Mouse (Mus musculus): ENCODE measurements around the gene Tnk1.

Gene Tnk1

DNA sequence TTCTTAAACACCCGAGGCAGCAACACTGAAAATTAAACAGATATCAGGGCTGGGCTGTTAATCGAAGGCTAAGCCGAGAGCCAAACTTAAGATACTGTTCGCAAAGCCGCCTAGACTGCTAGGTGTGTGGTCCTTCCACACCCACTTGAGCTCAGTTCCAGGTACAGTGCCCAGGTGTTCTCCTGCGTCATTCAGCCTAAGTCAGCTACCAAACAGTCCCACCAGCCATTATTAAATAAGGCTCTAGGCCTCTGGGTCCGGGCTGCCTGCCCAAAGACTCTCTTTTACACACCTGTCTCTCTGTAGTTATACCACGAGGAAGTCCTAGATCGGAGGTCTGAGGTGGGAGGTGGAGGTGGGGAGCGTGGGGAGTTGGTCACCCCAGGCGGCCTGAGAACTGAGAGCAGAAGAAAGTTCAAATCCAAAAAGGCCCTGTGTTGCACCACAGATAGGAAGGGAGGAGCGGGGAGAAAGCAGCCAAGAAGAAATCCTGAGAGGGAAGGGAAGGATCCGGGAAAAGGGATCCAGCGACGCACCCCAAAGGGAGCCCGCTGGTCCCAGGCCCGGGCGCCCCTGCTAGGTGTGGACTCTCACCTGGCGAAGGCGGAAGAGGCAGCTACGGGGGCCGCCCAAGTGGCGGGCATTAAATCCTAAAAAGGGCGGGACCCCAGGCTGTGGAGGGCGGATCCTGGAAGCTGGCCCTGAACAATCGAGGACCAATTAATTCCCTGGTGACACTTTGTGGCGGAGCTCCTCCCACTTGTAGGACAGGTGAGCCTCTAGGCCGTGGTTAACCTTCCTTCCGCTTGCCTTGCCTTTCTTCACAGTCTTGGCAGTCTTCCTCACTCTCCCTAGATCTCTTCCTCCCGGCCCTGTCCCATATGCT is at the start of gene Tnk1:
TSS of gene Tnk1 (minus strand) at position 618 of the 886 bp plus-strand sequence.
- in situ Hi-C loops (cut with MboI, MseI) = no loop called here

- in situ Hi-C loops (cut with MboI, MseI) = no loop called here
These were observed 45.8 kb upstream of the Tnk1 start for GRCm38 (mm10) chr11:69904311-69904710.

DNA sequence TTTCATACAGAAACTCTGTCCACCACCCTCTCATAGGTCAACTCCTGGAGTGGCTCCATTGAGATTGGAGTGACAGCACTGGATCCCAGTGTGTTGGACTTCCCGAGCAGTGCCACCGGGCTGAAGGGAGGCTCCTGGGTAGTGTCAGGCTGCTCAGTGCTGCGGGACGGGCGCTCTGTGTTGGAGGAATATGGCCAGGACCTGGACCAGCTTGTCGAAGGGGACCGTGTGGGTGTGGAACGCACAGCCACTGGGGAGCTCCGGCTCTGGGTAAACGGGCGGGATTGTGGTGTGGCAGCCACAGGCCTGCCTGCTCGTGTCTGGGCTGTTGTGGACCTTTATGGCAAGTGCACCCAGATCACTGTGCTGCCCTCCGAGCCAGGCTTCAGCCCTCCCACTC is 44.4 kb upstream of the Tnk1 start:
- in situ Hi-C loops (cut with MboI, MseI) = no loop called here

DNA sequence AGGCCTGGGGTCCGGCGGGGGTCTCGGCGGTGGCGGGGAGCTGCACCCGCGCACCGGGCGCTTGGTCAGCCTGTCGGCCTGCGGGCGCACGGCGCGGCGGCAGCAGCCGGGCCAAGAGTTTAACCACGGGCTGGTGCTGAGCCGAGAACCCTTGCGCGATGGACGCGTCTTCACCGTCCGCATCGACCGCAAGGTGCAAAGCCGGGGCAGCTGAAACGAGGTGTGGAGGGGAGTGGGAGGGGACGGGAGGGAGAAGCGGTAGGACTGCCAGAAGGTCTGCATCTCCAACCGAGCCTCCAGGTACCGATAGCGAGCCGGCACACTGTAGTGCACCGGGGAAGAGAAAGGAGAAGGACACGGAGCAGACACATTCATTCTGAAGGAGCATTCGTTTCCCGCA is 43.5 kb upstream of the Tnk1 start:
- in situ Hi-C loops (cut with MboI, MseI) = no loop called here

- in situ Hi-C loops (cut with MboI, MseI) = no loop called here
These were observed 42.9 kb upstream of the Tnk1 start for GRCm38 (mm10) chr11:69901406-69901846.

- in situ Hi-C loops (cut with MboI, MseI) = no loop called here
These were observed 42.2 kb upstream of the Tnk1 start, which contains the start of the genes 2810408A11Rik and Neurl4 for GRCm38 (mm10) chr11:69900471-69901405. 2810408A11Rik (minus strand) TSS chr11:69900987. Neurl4 (plus strand) TSS chr11:69901072.

DNA sequence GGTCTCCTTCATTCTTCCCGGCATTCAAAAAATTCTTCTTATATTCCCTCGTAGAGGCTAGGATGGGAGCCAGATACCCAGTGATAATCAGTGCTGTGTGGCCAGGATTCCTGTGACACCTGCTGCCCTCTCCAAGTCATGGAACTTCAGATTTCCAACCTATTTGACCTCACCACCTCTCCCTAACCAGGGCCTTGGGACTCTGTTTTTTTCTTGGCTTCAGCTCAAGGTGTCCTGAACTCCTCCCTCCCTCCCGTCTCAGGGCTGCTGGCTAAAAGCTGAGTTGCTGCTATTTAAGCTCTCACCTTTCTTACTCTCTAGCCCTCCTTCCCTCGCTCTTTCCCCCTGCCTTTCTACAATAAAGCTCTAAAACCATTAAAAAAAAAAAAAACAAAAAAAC is 41.3 kb upstream of the Tnk1 start:
- in situ Hi-C loops (cut with MboI, MseI) = no loop called here

- in situ Hi-C loops (cut with MboI, MseI) = no loop called here
These were observed 36.8 kb upstream of the Tnk1 start, which contains the start of gene Acap1 for GRCm38 (mm10) chr11:69895291-69895690. Acap1 (minus strand) TSS chr11:69895539.

DNA sequence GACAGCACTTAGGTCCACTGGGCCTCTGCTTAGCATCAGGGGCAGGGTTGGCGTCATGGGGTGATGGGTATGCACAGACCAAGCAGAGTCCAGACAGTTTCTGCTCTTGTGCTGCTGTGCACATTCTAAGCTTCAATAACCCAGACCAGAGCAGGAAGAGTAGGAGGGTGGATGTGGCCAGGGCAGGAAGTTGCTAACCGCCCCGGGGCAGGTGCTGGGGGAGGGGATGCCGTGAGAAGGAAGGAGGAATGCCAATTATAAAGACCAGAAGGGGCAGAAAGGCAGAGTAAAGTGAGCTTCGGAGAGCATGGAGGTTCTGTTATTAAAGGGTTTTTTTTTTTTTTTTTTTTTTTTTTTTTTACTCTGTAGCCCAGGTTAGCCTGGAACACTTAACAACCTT is 36.1 kb upstream of the Tnk1 start:
- in situ Hi-C loops (cut with MboI, MseI) = no loop called here

DNA sequence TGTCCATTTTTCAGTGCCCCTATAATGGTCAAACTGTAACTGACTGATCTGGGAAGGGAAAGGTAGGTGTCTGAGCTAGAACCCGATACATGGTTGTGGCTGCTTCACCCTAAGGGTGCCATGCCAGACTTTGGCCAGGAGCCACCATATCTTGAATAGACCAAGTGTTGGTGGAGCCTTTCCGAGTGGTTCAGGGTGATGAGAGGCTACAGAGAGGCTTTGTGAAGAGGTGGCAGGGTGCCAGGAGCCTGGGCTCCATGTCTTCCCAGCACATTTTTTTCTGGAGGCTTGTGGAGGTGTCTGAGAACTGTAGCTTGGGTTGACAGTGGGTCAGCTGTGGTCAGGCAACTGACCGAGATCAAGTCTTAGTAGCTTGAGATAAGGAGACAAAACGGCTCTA is 33.0 kb upstream of the Tnk1 start:
- in situ Hi-C loops (cut with MboI, MseI) = no loop called here

DNA sequence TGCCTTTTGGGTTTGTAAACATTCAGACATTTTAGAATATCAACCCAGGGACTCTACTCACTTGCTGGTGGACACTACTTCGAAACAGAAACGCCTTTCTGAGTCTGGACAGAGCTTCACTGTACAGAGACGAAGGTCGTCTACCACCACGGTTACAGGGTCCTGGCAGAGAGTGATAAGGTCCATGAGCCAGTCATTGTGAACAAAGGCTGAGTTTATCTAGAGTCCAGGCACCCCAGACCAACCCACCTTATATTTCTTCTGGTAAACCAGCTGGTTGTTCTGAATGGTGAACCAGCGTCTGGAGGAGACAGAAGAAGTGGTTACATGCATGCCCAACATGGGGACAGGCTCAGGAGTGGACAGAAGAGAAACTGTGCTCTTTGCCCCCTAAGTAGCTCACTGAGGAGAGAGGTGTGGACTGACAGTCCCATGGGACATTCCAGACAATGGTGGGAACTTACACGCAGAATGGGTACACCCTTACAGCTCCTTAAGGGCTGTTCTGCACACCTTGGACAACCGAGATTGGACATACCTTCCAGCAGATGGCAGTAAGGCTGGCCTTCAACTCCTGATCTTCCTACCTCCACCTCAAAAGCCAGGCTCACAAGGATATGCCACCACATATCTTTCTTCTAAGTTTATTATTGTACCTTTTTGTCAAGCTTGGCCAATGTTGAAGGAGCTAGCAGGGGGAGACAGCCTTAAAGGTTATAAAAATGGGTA is 28.5 kb upstream of the Tnk1 start:
- in situ Hi-C loops (cut with MboI, MseI) = no loop called here

DNA sequence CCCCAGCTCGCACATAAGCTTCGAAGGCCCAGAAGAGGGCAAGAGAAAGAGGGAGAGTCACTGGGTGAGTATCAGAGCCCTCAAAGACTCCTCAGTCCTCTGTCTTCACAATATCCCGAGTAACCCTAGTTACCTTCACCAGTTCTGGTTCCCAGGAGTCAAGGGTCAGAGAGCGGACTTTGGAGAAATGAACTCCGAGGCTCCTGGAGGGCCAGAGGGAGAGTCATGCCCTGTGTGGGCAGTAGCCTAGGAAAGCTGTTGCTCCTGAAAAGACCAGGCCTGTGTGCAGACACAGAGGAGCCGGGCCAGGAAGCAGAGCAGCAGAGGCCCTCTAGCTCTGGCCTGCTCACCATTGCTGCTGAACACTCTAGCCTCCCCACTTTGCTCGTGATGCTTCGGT is 26.1 kb upstream of the Tnk1 start:
- in situ Hi-C loops (cut with MboI, MseI) = no loop called here

GRCm38 (mm10) chr11:69884240-69884639 is 25.7 kb upstream of the Tnk1 start:
- in situ Hi-C loops (cut with MboI, MseI) = no loop called here

- in situ Hi-C loops (cut with MboI, MseI) = no loop called here
These were observed 25.1 kb upstream of the Tnk1 start for GRCm38 (mm10) chr11:69883527-69884151.

- in situ Hi-C loops (cut with MboI, MseI) = no loop called here
These were observed 24.5 kb upstream of the Tnk1 start for GRCm38 (mm10) chr11:69883066-69883465.

- in situ Hi-C loops (cut with MboI, MseI) = no loop called here
These were observed 23.5 kb upstream of the Tnk1 start for GRCm38 (mm10) chr11:69881787-69882670.

DNA sequence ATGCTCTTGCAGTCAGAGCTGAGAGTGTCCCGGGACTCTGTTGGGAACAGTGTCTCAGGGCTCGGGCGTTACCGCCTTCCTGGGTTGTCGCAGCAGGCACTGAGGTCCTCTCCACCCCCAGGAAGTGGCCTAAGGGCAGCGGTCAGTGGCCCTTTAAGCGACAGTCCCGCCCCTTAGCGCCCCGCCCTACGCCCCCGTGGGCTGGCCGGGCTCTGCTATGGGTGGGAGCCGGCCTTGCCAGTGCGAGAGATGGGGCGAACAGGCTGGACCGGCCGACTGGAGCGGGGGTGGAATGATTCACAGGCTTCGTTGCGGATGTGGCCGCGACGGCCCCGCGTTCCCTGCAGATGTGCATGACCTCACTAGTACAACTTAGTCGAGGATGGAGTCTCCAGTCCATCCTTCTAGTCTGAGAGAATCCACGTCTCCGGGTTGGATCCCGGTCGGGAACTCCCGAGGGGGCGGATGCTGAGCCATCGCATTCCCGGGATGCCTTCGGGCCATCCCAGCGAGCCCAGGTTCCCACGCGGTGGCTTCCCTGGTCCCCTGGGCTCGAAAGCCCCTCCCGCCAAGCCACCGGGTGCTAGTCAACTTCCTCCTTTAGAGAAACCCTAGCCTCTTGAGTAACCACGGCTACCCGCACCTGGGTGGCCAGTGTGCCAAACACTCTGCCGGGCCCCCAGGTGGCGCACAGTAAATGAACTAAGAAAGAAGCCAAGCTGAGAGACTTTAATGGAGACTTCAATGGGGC is 22.5 kb upstream of the Tnk1 start, which contains the start of gene Kctd11:
TSS of gene Kctd11 (minus strand) at position 554 of the 751 bp plus-strand sequence.
- in situ Hi-C loops (cut with MboI, MseI) = no loop called here

DNA sequence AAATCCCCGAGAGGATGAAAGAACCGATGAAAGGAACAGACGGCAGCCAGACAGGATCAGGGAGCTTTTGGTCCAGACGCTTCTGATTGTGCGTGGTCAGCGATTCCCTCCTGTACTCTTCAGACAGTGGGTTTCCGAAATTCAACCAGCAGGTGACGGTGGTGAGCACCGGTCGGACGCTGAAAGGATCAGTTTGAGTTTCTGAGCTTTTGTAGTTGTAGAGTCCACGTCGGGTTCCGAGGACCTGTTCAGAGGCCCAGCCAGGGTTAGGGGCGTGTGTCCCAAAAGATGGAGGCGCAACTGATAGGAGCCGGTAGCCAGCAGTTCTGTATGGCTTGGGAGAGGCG is 21.9 kb upstream of the Tnk1 start:
- in situ Hi-C loops (cut with MboI, MseI) = no loop called here

DNA sequence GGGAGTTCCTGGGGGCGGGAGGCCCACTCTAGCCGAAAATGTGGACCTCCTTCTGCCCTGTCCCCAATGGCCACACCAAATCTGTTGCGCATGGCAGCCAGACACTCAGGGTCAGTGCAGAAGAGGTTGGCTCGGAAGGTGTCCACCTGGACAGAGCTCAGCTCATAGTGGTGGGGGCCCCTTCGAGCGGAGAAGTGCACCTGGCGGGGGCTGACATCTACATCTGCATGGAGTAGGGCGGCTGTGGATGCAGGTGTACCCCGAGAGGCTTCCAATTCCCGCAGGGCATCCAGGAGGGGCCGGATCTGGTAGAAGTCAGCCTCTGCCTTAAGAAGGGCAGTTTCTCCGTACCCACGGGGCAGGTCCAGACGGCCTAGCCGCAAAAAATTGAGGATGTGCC is 21.2 kb upstream of the Tnk1 start:
- in situ Hi-C loops (cut with MboI, MseI) = loop anchor here (5.0 kb wide), 1 partner anchor 77 kb away; the partner anchor contains the start of gene Fgf11
